Mouse (Mus musculus) ES-Bruce4 (cell line): ENCODE data around the gene 4930564D02Rik.

Experiments
- CTCF ChIP-seq: IDR thresholded peaks from one replicate; pipeline ENCODE4 v1.8.1; 2011; ENCODE audit warnings: low read depth, low read length
- EP300 ChIP-seq: IDR thresholded peaks from 2 replicates; pipeline ENCODE4 v1.6.1; 2011; ENCODE audit warnings: low read depth, low read length; ENCODE audit not compliant: insufficient read depth
- POLR2A ChIP-seq: IDR thresholded peaks from one replicate; pipeline ENCODE4 v1.8.1; 2011; ENCODE audit warnings: low read length; ENCODE audit not compliant: insufficient read depth

DNA sequence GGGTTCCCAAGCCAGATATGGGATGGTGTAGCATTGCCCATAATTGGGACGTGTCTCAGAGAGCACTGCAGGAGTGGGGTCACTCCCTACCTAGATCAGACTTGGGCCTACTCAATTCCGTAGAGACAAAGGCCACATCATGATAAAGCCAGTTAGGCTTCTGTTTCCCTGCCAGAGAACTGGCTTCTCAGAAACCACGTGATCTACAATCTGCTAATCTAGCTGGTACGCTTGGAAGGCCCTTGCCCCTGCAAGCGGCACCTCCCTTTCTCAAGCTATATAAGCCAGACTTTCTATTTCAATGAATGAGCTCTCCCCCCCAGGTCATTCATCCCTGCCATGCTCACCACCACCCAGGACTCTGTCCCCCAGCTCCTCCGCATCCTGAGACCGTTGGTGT is 23.5 kb downstream of the 4930564D02Rik start:
- TF ChIP-seq CTCF, result no peak
- no peak for TF ChIP-seq POLR2A
- TF ChIP-seq EP300, result no peak
